Mouse (Mus musculus): ENCODE results near the gene Wnt3a.

DNA sequence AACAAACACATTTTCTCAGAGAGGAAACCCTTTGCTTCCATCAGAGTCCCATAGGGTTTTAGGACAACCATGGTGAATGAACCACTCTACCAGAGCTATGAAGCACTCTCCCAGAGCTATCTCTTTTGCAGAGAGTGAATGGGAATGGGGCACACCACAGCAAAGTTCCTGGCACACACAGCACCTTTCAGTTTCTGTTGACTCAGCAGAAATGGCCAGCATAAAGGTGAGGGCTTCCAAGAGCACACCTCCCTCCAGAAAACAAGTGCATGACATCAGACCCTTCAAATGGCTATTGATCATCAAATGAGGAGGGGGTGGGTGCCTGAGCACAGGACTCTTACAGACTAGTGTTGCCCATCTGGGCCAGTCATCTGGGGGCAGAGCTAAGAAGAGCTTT lies 28.2 kb downstream of the Wnt3a start:
- TF ChIP-seq MAX (IDR thresholded peaks at IDR 0.05; ENCODE audit: low read length) = no peak
- TF ChIP-seq CTCF (IDR thresholded peaks at IDR 0.05 in 2 of 3, conservative IDR thresholded peaks at IDR 0.05 in 1 of 3; ENCODE audit: control insufficient read depth in 1 of 3, insufficient read depth in 1 of 3, low read depth in 2 of 3, low read length in 3 of 3, poor library complexity in 1 of 3, severe bottlenecking in 1 of 3) = no peak
- no peak for TF ChIP-seq POLR2A (IDR thresholded peaks at IDR 0.05; ENCODE audit: control insufficient read depth in 1 of 2, insufficient read depth in 1 of 2, low read depth in 1 of 2, low read length in 2 of 2, poor library complexity in 1 of 2)
- no peak for TF ChIP-seq ELF1 (IDR thresholded peaks at IDR 0.05; ENCODE audit: low read depth, low read length)
- no peak for TF ChIP-seq NELFE (IDR thresholded peaks at IDR 0.05; ENCODE audit: low read depth, low read length)
- no peak for TF ChIP-seq GATA1 (IDR thresholded peaks at IDR 0.05; ENCODE audit: low read depth, low read length)
- TF ChIP-seq NRF1 (IDR thresholded peaks at IDR 0.05; ENCODE audit: insufficient read depth, low read depth, low read length, poor library complexity, severe bottlenecking) = no peak
- TF ChIP-seq TBP (IDR thresholded peaks at IDR 0.05; ENCODE audit: low read depth, low read length) = no peak
- TF ChIP-seq HCFC1 (IDR thresholded peaks at IDR 0.05; ENCODE audit: low read depth, low read length) = no peak
- TF ChIP-seq POLR2AphosphoS2 (IDR thresholded peaks at IDR 0.05; ENCODE audit: low read length) = no peak
- no peak for TF ChIP-seq MYC (IDR thresholded peaks at IDR 0.05; ENCODE audit: low read depth, low read length)
- TF ChIP-seq JUND (IDR thresholded peaks at IDR 0.05; ENCODE audit: low read depth, low read length) = no peak
- no peak for TF ChIP-seq MXI1 (IDR thresholded peaks at IDR 0.05; ENCODE audit: low read depth, low read length)

Data from MEL (cell line).